Mouse (Mus musculus) monocyte, adult 2 months (primary cell): ENCODE data around the gene Nabp1.
"Not testable (repeated sequence)": the region's sequence is repeated elsewhere in the genome, so short reads cannot be mapped to it uniquely, and the experiment has no call there.

Source experiments
- DNase-seq, 2 experiments: peaks; one replicate each; pipeline ENCODE4 v3.0.0; 2022; ENCODE audit warnings: low spot score in 2 of 2, low read depth in 1 of 2

The Nabp1 gene

GRCm38 (mm10) chr1:51493592-51494307 lies 15.5 kb upstream of the Nabp1 start:
- DNase-seq = no peak

GRCm38 (mm10) chr1:51486291-51486690 lies 8.1 kb upstream of the Nabp1 start:
- no peak for DNase-seq

GRCm38 (mm10) chr1:51480386-51480785 lies 2.2 kb upstream of the Nabp1 start:
- peak; percentile 46 to 62 for DNase-seq

GRCm38 (mm10) chr1:51479691-51480090 lies 1.5 kb upstream of the Nabp1 start:
- DNase-seq = no peak

GRCm38 (mm10) chr1:51479027-51479329 lies 753 bp upstream of the Nabp1 start:
- DNase-seq = no peak

- DNase-seq = peak in 1 of 2 experiments; percentile 16
These were observed 556 bp downstream of the Nabp1 start for GRCm38 (mm10) chr1:51477656-51478081.

GRCm38 (mm10) chr1:51476405-51476804 lies 1.8 kb downstream of the Nabp1 start:
- DNase-seq = no peak

- no peak for DNase-seq
These were observed 10.1 kb downstream of the Nabp1 start for GRCm38 (mm10) chr1:51468077-51468476.

GRCm38 (mm10) chr1:51467181-51467580 lies 11.0 kb downstream of the Nabp1 start:
- no peak for DNase-seq

GRCm38 (mm10) chr1:51466385-51466784 lies 11.8 kb downstream of the Nabp1 start:
- no peak for DNase-seq

GRCm38 (mm10) chr1:51465285-51465684 lies 12.9 kb downstream of the Nabp1 start:
- no peak for DNase-seq

- DNase-seq = no peak
These were observed 15.2 kb downstream of the Nabp1 start for GRCm38 (mm10) chr1:51463038-51463437.

GRCm38 (mm10) chr1:51458731-51459450 lies 19.3 kb downstream of the Nabp1 start:
- DNase-seq = peak in 1 of 2 experiments; percentile 10

GRCm38 (mm10) chr1:51458089-51458488 lies 20.1 kb downstream of the Nabp1 start:
- DNase-seq = no peak

GRCm38 (mm10) chr1:51457249-51457648 lies 21.0 kb downstream of the Nabp1 start:
- DNase-seq = no peak

- no peak for DNase-seq
These were observed 29.4 kb downstream of the Nabp1 start for GRCm38 (mm10) chr1:51448789-51449188.

- DNase-seq = no peak
These were observed 32.3 kb downstream of the Nabp1 start for GRCm38 (mm10) chr1:51445854-51446460.

GRCm38 (mm10) chr1:51445161-51445853 lies 32.9 kb downstream of the Nabp1 start:
- DNase-seq = no peak

GRCm38 (mm10) chr1:51429775-51430174 lies 48.5 kb downstream of the Nabp1 start:
- DNase-seq = no peak

- no peak for DNase-seq
These were observed 51.9 kb downstream of the Nabp1 start for GRCm38 (mm10) chr1:51426298-51426697.

- not testable (repeated sequence) for DNase-seq
These were observed 57.2 kb downstream of the Nabp1 start for GRCm38 (mm10) chr1:51421029-51421428.

GRCm38 (mm10) chr1:51418753-51419152 lies 59.5 kb downstream of the Nabp1 start:
- DNase-seq = no peak
